Mouse (Mus musculus): ENCODE data around the gene Hmga1. TPM values are rescaled to one million over a fixed set of nuclear protein-coding genes. Genes with fewer than 3 reads are reported as not detected.

The Hmga1 gene
- polyA plus RNA-seq, 1 experiment from 2014 or later, result 541 TPM

DNA sequence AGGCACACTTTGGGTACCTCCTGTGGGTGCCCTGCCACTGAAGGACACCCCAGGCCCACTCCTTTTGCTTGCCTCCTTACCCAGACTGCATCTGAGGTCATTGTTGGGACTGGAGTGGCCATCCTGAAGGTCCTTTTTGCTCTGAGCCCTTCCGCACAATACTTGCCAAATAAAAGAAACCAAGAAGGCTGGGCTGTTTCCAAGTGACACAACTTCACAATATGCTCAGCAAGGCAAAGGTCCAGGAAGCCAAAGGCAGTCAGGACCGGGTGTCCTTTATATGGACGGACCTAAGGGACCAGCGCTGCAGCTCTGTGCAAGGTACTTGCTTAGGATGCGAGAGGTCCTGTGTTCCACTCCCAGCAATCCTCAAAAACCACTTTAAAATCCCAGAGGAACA lies 11.9 kb downstream of the Hmga1 start:
- Histone ChIP-seq H3K27me3 (ENCODE audit: insufficient read depth, poor library complexity, severe bottlenecking) (no peaks in the 10 kb centered on the region), H3K36me3 (peaks cover 27% of the 10 kb centered on the region), H3K4me1 (replicated peaks) (peaks cover 40% of the 10 kb centered on the region), H3K27ac (no peak overlapping the region), H3K4me3 (no peak overlapping the region), H3K9me3 (no peaks in the 10 kb centered on the region)
- DNase-seq (ENCODE audit: low spot score), result no peak
- WGBS, result 92% methylated on average over 5 of the region's 5 CpGs

DNA sequence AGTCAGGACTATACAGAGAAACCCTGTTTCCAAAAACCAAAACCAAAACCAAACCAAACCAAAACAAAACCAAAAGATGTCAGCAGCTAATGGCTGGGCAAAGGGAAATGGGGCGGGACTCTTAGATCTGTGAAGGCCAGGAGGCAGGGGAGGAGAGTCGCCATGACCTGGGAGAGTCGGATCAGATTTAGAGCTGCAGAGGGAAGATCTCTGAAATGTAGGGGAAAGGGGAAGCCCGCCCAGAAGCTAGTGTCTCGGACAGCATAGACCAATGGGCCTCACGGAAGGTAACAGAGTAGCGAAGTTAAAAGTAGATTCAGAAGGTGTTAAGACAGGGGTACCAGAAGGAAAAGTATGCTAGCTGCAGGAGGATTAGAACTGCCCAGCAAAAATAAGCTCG lies 15.0 kb downstream of the Hmga1 start:
- 80% methylated on average over 8 of the region's 8 CpGs for WGBS

DNA sequence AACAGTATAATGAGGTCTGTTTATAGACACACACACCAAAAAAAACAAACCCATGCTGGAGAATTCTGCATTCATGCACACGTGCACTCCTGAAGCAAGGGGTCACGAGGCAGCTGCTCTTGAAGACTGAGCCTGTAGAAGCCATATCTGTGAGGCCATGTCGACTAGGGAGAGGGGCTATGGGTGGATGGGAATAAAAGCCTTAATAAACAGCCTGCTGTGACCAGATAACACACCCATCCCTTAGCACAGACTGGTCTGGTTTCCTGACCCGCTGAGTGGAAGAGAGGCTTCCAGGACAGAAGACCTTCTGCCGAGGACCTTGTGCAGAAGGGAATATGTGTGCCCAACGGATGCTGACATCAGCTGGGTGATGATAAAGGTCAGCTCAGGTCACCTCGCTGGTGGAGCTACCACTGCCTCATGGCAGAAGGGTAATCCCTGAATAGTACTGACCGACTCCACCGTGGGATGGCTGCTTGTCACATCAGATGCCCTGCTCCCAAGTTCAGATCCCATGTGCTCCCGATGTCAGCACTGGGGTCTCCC lies 17.5 kb downstream of the Hmga1 start:
- Histone ChIP-seq H3K9me3 (no peaks in the 10 kb centered on the region), H3K36me3 (peaks cover 66% of the 10 kb centered on the region), H3K4me3 (no peak overlapping the region), H3K4me1 (replicated peaks) (0 out of 2 replicates have a peak, but pooled peaks cover 4% of the 10 kb centered on the region), H3K27me3 (ENCODE audit: insufficient read depth, poor library complexity, severe bottlenecking) (no peaks in the 10 kb centered on the region), H3K27ac (no peak overlapping the region)
- no peak for DNase-seq (ENCODE audit: low spot score)
- 92% methylated on average over 10 of the region's 10 CpGs for WGBS

More for the DNA sequence above, 15.0 kb downstream of the Hmga1 start:
- Histone ChIP-seq H3K9me3 (no peaks in the 10 kb centered on the region), H3K4me1 (replicated peaks) (peaks cover 11% of the 10 kb centered on the region), H3K36me3 (peaks cover 42% of the 10 kb centered on the region), H3K4me3 (no peak overlapping the region), H3K27ac (no peak overlapping the region), H3K27me3 (ENCODE audit: insufficient read depth, poor library complexity, severe bottlenecking) (no peaks in the 10 kb centered on the region)
- no peak for DNase-seq (ENCODE audit: low spot score)

DNA sequence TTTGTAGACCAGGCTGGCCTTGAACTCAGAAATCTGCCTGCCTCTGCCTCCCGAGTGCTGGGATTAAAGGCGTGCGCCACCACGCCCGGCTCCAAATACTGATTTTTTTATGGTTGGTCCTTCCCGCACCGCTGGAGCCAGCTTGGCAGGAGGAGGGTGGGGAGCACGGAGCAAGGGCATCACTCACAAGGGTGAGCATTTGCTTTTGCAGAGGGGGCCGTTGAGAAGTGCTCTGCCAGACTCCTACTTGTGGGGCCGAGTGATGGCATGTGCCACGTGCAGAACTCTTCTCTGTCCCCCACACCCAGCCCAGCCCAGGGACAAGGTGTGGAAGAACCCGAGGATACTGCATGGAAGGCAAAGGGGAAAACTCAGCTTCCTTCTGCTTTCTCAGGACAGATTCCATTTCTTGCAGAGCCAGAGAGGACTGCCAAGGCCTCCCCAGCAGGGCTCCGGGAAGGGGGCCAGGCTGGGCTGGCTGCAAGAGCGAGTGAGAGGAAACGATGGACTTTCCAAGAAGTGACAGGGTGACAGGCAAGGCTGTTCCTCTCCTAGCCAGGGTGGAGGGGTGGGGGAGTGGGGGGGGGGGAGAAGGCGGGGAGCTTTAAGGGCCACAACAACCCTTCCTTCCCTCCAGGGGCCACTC lies 18.3 kb downstream of the Hmga1 start:
- Histone ChIP-seq H3K9me3 (no peaks in the 10 kb centered on the region), H3K4me3 (no peak overlapping the region), H3K36me3 (peaks cover 70% of the 10 kb centered on the region), H3K27ac (no peak overlapping the region), H3K27me3 (ENCODE audit: insufficient read depth, poor library complexity, severe bottlenecking) (no peaks in the 10 kb centered on the region), H3K4me1 (replicated peaks) (0 out of 2 replicates have a peak, but pooled peaks cover 4% of the 10 kb centered on the region)
- DNase-seq (ENCODE audit: low spot score), result no peak
- WGBS, result 92% methylated on average over 16 of the region's 16 CpGs

DNA sequence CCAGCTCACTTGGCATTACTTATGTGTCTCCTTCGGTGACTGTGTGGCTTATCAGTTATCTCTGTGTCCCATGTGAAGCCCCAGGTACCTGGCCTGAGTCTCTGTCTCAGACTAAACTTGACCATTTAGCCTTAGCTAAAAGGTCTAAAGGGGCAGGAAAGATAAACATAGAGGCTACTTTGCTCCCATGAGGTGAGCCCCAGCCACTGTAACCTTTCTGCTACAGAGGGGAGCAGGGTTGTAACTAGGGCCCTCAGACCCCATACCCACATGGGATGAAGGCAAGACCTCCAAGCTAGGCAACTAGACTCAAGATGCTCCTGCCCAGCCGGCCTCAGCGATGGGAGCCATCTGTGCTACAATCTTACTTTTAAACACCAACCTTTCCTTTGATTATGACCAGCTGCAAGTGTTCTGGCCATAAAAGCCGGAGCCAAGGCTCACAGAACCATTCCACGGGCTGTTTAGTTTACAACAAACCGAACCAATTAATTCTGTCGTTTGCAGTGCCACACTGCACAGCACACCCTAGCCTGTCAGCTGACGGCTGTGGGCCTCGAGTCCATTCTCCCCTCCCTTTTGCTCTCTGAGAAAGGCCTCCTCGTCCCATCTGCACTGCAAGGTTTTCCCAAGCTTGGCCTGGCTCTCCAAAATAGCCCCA lies 18.9 kb downstream of the Hmga1 start:
- H3K36me3 ChIP-seq, result peaks cover 76% of the 10 kb centered on the region
- whole genome bisulfite sequencing, result 93% methylated on average over 10 of the region's 10 CpGs

DNA sequence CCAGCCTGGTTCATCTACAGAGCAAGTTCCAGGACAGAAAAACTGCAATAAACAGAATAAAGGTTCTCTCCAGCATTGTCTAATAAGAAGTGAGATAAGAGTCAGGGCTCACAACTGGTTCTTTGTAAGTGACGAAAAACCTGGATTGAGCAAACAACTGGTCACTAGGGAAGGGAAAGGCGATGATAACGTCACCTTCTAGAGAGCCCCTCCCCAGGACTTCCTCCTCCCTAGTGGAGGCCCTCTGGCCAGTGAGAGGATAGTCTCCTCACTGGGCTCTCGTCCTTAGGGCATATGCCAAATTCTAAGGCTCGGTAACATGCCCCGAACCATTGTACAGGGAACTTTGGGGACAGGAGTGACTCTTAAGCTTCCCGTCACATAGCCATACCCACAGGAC lies 19.8 kb downstream of the Hmga1 start:
- no peaks in the 10 kb centered on the region for H3K9me3 ChIP-seq
- 94% methylated on average over 7 of the region's 7 CpGs for WGBS
- DNase-seq (ENCODE audit: low spot score), result no peak
- no peak overlapping the region for H3K27ac ChIP-seq
- H3K4me3 ChIP-seq, result no peak overlapping the region
- H3K4me1 ChIP-seq (replicated peaks), result 0 out of 2 replicates have a peak, but pooled peaks cover 4% of the 10 kb centered on the region
- peaks cover 84% of the 10 kb centered on the region for H3K36me3 ChIP-seq
- H3K27me3 ChIP-seq (ENCODE audit: insufficient read depth, poor library complexity, severe bottlenecking), result no peaks in the 10 kb centered on the region

More for the DNA sequence above, 18.9 kb downstream of the Hmga1 start:
- DNase-seq (ENCODE audit: low spot score), result no peak
- no peak overlapping the region for H3K27ac ChIP-seq
- 0 out of 2 replicates have a peak, but pooled peaks cover 4% of the 10 kb centered on the region for H3K4me1 ChIP-seq (replicated peaks)
- no peaks in the 10 kb centered on the region for H3K9me3 ChIP-seq
- no peak overlapping the region for H3K4me3 ChIP-seq
- no peaks in the 10 kb centered on the region for H3K27me3 ChIP-seq (ENCODE audit: insufficient read depth, poor library complexity, severe bottlenecking)

DNA sequence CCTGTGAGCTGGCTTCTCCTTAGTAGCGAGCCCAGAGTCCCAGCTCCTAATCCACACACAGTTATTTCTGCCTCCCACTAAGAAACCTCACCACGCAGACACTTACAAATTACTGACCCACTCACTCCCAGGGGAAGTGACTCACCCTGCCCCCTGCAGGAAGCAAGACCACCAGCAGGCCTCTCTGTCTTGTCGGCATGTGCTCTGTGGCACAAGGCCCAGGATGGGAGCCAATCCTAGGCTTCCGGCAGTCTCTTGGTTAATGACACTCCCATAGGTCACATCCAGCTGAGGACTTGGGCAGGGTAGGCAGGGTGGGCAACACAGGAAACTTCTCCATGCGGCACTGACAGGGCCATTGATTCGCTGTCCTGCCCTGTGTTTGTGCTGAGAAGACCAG lies 21.2 kb downstream of the Hmga1 start:
- WGBS, result 80% methylated on average over 6 of the region's 6 CpGs

DNA sequence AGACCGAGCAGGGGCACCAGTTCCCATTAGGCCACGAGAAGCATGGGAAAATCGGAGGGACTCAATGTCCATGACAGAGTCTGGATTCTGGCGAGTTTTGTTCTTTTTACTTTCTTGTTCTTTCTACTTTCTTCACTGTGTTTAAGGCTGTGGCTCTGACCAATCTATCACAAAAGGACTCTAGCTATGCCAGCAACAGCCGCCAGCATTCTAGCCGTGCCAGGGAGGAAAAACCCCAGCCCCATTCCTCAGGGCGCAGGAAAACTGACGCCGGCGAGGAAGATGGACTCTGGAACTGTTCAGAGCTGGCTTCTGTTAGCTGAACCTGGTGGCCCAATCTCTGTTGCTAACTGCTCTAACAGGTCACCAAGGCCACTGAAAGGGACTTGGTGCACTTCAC lies 22.2 kb downstream of the Hmga1 start:
- Histone ChIP-seq H3K4me1 (replicated peaks) (peaks cover 4% of the 10 kb centered on the region; the same call in 1 of the 2 replicates), H3K9me3 (no peaks in the 10 kb centered on the region), H3K36me3 (peaks cover 96% of the 10 kb centered on the region), H3K4me3 (no peak overlapping the region), H3K27me3 (ENCODE audit: insufficient read depth, poor library complexity, severe bottlenecking) (no peaks in the 10 kb centered on the region), H3K27ac (no peak overlapping the region)
- DNase-seq (ENCODE audit: low spot score), result no peak
- 91% methylated on average over 10 of the region's 10 CpGs for WGBS

More for the DNA sequence above, 21.2 kb downstream of the Hmga1 start:
- Histone ChIP-seq H3K4me1 (replicated peaks) (0 out of 2 replicates have a peak, but pooled peaks cover 4% of the 10 kb centered on the region), H3K27me3 (ENCODE audit: insufficient read depth, poor library complexity, severe bottlenecking) (no peaks in the 10 kb centered on the region), H3K27ac (no peak overlapping the region), H3K9me3 (no peaks in the 10 kb centered on the region), H3K4me3 (no peak overlapping the region), H3K36me3 (peaks cover 93% of the 10 kb centered on the region)
- DNase-seq (ENCODE audit: low spot score), result no peak

DNA sequence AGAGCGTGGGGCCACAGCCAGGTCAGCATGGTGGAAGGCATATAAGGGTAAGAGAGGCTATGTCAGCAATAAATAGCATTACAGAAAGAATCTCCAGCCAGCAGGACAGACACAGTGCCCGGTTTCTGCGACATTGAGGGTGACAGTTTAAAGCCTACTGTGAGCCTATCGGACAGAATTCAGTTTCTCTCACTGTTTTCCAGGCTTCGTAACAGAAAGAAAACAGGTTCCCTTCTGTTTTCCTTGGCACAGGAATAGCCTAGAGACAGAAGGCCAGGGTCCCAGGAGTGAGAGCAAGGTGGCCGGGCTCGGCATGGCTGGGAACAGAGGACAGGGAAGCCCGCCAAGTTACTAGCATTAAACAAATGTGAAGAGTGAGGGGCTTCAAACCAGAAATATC lies 23.5 kb downstream of the Hmga1 start:
- no peak for DNase-seq (ENCODE audit: low spot score)
- H3K36me3 ChIP-seq, result peaks cover 99% of the 10 kb centered on the region
- no peak overlapping the region for H3K27ac ChIP-seq
- no peaks in the 10 kb centered on the region for H3K9me3 ChIP-seq
- H3K4me1 ChIP-seq (replicated peaks), result peaks cover 4% of the 10 kb centered on the region; the same call in 1 of the 2 replicates
- no peak overlapping the region for H3K4me3 ChIP-seq
- WGBS, result 95% methylated on average over 8 of the region's 8 CpGs
- H3K27me3 ChIP-seq (ENCODE audit: insufficient read depth, poor library complexity, severe bottlenecking), result no peaks in the 10 kb centered on the region

DNA sequence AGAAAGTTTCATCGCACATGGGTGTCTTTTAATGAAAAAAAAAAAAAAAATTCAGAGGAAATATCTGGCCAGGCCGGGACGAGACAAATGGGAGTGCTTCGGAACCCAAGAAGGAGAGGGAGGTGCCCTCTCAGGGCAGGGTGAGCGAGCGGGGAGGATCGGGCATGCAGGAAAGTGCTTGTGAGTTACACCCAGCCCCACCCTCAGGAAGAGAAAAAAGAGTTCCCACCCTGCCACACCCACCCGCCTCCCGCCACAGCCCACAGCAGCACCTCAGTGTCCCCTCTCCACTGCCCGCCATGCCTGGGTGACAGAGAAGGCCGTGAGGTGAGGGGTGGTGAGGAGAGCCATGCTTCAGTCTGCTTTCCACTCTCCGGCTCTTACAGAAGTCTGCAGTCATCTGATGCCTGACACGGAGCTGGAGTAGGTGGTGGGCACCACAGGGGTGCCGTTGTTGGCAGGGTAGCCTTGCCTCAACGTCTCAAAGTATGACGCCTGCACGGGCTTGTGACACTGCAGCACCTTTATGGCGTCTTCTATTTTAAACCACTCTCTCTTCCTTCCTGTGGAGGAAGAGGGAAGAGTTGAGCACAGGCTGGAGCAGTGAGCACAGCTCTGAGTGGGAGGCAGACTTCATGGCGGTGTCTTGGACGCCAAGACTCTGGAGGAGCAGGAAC lies 24.2 kb downstream of the Hmga1 start:
- no peaks in the 10 kb centered on the region for H3K9me3 ChIP-seq
- H3K27me3 ChIP-seq (ENCODE audit: insufficient read depth, poor library complexity, severe bottlenecking), result no peaks in the 10 kb centered on the region
- no peak overlapping the region for H3K4me3 ChIP-seq
- DNase-seq (ENCODE audit: low spot score), result no peak
- WGBS, result 93% methylated on average over 20 of the region's 20 CpGs
- H3K4me1 ChIP-seq (replicated peaks), result peaks cover 4% of the 10 kb centered on the region; the same call in 1 of the 2 replicates
- H3K27ac ChIP-seq, result no peak overlapping the region
- H3K36me3 ChIP-seq, result peaks cover 99% of the 10 kb centered on the region

DNA sequence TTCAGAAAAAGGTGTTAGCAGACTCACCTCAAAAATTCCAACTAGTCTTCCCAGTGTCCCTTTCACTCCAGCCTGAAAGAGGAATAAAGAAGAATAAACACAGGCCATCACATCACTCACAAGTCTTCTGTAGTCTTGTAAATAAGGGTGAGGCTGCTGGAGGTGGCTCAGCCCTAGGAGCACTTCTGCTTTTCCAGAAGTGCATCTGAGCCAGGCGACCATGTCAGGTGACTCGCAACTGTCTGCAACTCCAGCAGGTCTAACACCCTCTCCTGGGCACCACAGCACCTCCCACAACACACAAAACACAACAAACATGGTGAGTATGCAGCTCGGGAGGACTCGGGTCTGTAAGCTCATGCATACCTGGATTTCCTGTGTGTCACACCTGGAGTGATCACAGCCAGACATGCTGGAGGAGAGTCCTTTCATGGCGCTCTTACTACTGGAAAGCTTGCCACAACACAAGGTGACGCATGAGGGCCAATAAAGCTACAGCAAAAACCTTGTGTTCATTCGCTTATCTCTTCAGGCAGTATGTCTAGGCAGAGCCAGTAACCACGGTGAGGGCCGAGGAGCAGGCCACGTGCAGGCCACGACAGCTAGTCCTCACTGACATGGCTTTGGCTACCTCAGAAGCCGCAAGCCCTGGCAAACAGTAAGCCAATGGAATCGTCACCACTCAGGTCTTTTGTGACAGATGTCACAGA lies 27.0 kb downstream of the Hmga1 start:
- DNase-seq (ENCODE audit: low spot score), result no peak
- H3K9me3 ChIP-seq, result no peaks in the 10 kb centered on the region
- peaks cover 18% of the 10 kb centered on the region; the same call in 1 of the 2 replicates for H3K4me1 ChIP-seq (replicated peaks)
- H3K27me3 ChIP-seq (ENCODE audit: insufficient read depth, poor library complexity, severe bottlenecking), result no peaks in the 10 kb centered on the region
- peaks cover 100% of the 10 kb centered on the region for H3K36me3 ChIP-seq
- H3K27ac ChIP-seq, result no peak overlapping the region
- no peak overlapping the region for H3K4me3 ChIP-seq
- WGBS, result 92% methylated on average over 13 of the region's 13 CpGs

DNA sequence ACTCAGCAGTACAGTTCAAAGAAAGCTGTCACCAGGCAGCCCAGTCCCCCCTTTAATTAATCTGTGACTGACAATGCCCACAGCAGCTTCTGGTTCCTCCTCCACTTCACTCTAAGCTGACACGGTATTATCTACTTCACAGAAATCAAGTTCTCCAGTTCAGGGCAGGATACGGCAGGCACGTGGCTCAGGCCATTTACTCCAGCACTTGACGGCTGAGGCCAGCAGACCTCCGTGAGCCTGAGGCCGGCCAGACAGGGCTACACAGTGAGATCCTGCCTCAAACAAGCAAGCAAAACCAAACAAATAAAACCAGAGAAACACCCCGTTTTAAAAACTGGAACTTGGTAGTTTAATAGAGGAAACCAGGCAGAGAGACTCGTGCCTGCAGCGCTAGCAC lies 30.4 kb downstream of the Hmga1 start:
- no peak for DNase-seq (ENCODE audit: low spot score)
- Histone ChIP-seq H3K36me3 (peaks cover 99% of the 10 kb centered on the region), H3K4me3 (no peak overlapping the region), H3K27ac (no peak overlapping the region), H3K4me1 (replicated peaks) (peaks cover 24% of the 10 kb centered on the region; the same call in 1 of the 2 replicates), H3K9me3 (no peaks in the 10 kb centered on the region), H3K27me3 (ENCODE audit: insufficient read depth, poor library complexity, severe bottlenecking) (no peaks in the 10 kb centered on the region)
- WGBS, result 82% methylated on average over 9 of the region's 9 CpGs
